Mouse (Mus musculus) MEL (cell line): ENCODE measurements at regions not wholly inside any gene's neighbourhood (a gene's known extent, or its start where the extent isn't known, plus 50 kb on each side); places are given as distances from the start of the nearest gene placed in this dataset.

Source experiments
- DNase-seq: peaks from one replicate; pipeline ENCODE4 v3.0.0; 2011; ENCODE audit warnings: low read depth, low spot score
- H3K27ac ChIP-seq: 2 replicates; pipeline ENCODE4 v1.5.1; 2012; ENCODE audit warnings: low read depth, mild to moderate bottlenecking, control low read depth, low read length, moderate library complexity; ENCODE audit not compliant: control insufficient read depth
- H3K27me3 ChIP-seq, 2 experiments: fragments of 150-350 bp in 1 of 2; sonication (generic) in 1 of 2; 2 replicates each; pipeline ENCODE4 v1.6.1; 2012; ENCODE audit warnings: low read length in 2 of 2, mild to moderate bottlenecking in 2 of 2, improper control_type of control experiment in 1 of 2, moderate library complexity in 1 of 2; ENCODE audit not compliant: insufficient read depth in 2 of 2, control insufficient read depth in 1 of 2
- H3K36me3 ChIP-seq, 2 experiments: 2 replicates each; pipeline ENCODE4 v1.6.1; 2012 to 2014; ENCODE audit warnings: low read length in 2 of 2, improper control_type of control experiment in 1 of 2, inconsistent platforms in 1 of 2, mild to moderate bottlenecking in 1 of 2; ENCODE audit not compliant: insufficient read depth in 2 of 2, control insufficient read depth in 1 of 2
- H3K4me1 ChIP-seq, 2 experiments: fragments of 150-350 bp in 1 of 2; sonication (generic) in 1 of 2; 2 replicates each; pipeline ENCODE4 v1.6.1; 2012; ENCODE audit warnings: low read length in 2 of 2, improper control_type of control experiment in 1 of 2, mild to moderate bottlenecking in 1 of 2; ENCODE audit not compliant: insufficient read depth in 2 of 2, control insufficient read depth in 1 of 2
- H3K4me3 ChIP-seq, 2 experiments: fragments of 150-350 bp in 1 of 2; sonication (generic) in 1 of 2; 2 replicates each; pipeline ENCODE4 v1.5.1; 2012; ENCODE audit warnings: low read depth in 2 of 2, low read length in 2 of 2, mild to moderate bottlenecking in 2 of 2, moderate library complexity in 2 of 2, control low read depth in 1 of 2, improper control_type of control experiment in 1 of 2; ENCODE audit not compliant: control insufficient read depth in 1 of 2, insufficient read depth in 1 of 2
- H3K79me2 ChIP-seq: 2 replicates; pipeline ENCODE4 v1.6.1; 2012; ENCODE audit warnings: mild to moderate bottlenecking, low read length, moderate library complexity; ENCODE audit not compliant: control insufficient read depth, poor library complexity, insufficient read depth
- H3K9ac ChIP-seq: 2 replicates; pipeline ENCODE4 v1.6.1; 2012; ENCODE audit warnings: low read depth, mild to moderate bottlenecking, control low read depth, low read length, moderate library complexity; ENCODE audit not compliant: control insufficient read depth, poor library complexity, severe bottlenecking
- H3K9me3 ChIP-seq: fragments of 150-350 bp; sonication (generic); replicated peaks from 2 replicates; pipeline ENCODE4 v1.6.1; 2012; ENCODE audit warnings: mild to moderate bottlenecking, low read length, improper control_type of control experiment, moderate library complexity; ENCODE audit not compliant: insufficient read depth
- CHD2 ChIP-seq: IDR thresholded peaks from 2 replicates; pipeline ENCODE4 v1.6.1; 2011; ENCODE audit warnings: low read length, improper control_type of control experiment
- CTCF ChIP-seq, 3 experiments: IDR thresholded peaks in 2 of 3; conservative IDR thresholded peaks in 1 of 3; 2 replicates each; pipeline ENCODE4 v1.5.1; 2011 to 2012; ENCODE audit warnings: low read length in 3 of 3, low read depth in 2 of 3, mild to moderate bottlenecking in 2 of 3, improper control_type of control experiment in 1 of 3, inconsistent platforms in 1 of 3, mixed read lengths in 1 of 3, moderate library complexity in 1 of 3; ENCODE audit not compliant: control insufficient read depth in 1 of 3, insufficient read depth in 1 of 3, poor library complexity in 1 of 3, severe bottlenecking in 1 of 3
- EP300 ChIP-seq, 2 experiments: IDR thresholded peaks; 2 replicates each; pipeline ENCODE4 v1.6.1; 2011; ENCODE audit warnings: improper control_type of control experiment in 2 of 2, low read length in 2 of 2, low read depth in 1 of 2, mild to moderate bottlenecking in 1 of 2
- HCFC1 ChIP-seq: IDR thresholded peaks from 2 replicates; pipeline ENCODE4 v1.6.1; 2012; ENCODE audit warnings: low read depth, mild to moderate bottlenecking, inconsistent platforms, low read length, improper control_type of control experiment, moderate library complexity
- JUND ChIP-seq: IDR thresholded peaks from 2 replicates; pipeline ENCODE4 v1.6.1; 2011; ENCODE audit warnings: low read depth, mild to moderate bottlenecking, improper control_type of control experiment, low read length
- KAT2A ChIP-seq: conservative IDR thresholded peaks from 2 replicates; pipeline ENCODE4 v1.6.1; 2012; ENCODE audit warnings: low read depth, low read length, improper control_type of control experiment, inconsistent platforms
- MAZ ChIP-seq: IDR thresholded peaks from 2 replicates; pipeline ENCODE4 v1.6.1; 2012; ENCODE audit warnings: low read depth, mild to moderate bottlenecking, inconsistent platforms, low read length, improper control_type of control experiment
- MYB ChIP-seq: IDR thresholded peaks from 2 replicates; pipeline ENCODE4 v1.6.1; 2011; ENCODE audit warnings: mild to moderate bottlenecking, low read depth, low read length, improper control_type of control experiment
- NRF1 ChIP-seq: IDR thresholded peaks from 2 replicates; pipeline ENCODE4 v1.6.1; 2014; ENCODE audit warnings: low read depth, mild to moderate bottlenecking, inconsistent platforms, low read length, improper control_type of control experiment, moderate library complexity; ENCODE audit not compliant: poor library complexity, insufficient read depth, severe bottlenecking
- POLR2AphosphoS2 ChIP-seq: IDR thresholded peaks from 2 replicates; pipeline ENCODE4 v1.6.1; 2011; ENCODE audit warnings: low read length, improper control_type of control experiment
- POLR2AphosphoS5 ChIP-seq: IDR thresholded peaks from 2 replicates; pipeline ENCODE4 v1.6.1; 2012; ENCODE audit warnings: low read depth, borderline replicate concordance, mild to moderate bottlenecking, inconsistent platforms, low read length, moderate library complexity, mixed read lengths
- SIN3A ChIP-seq: IDR thresholded peaks from 2 replicates; pipeline ENCODE4 v1.6.1; 2012; ENCODE audit warnings: low read length, improper control_type of control experiment, inconsistent platforms
- SMC3 ChIP-seq: IDR thresholded peaks from 2 replicates; pipeline ENCODE4 v1.6.1; 2011; ENCODE audit warnings: low read depth, low read length, improper control_type of control experiment
- TBP ChIP-seq: IDR thresholded peaks from 2 replicates; pipeline ENCODE4 v1.8.0; 2011; ENCODE audit warnings: low read depth, low read length, improper control_type of control experiment
- TCF12 ChIP-seq: IDR thresholded peaks from 2 replicates; pipeline ENCODE4 v1.6.1; 2014; ENCODE audit warnings: low read depth, mild to moderate bottlenecking, inconsistent platforms, low read length, improper control_type of control experiment, moderate library complexity
- USF1 ChIP-seq: IDR thresholded peaks from 2 replicates; pipeline ENCODE4 v1.6.1; 2014; ENCODE audit warnings: low read depth, mild to moderate bottlenecking, inconsistent platforms, low read length, improper control_type of control experiment, moderate library complexity

DNA sequence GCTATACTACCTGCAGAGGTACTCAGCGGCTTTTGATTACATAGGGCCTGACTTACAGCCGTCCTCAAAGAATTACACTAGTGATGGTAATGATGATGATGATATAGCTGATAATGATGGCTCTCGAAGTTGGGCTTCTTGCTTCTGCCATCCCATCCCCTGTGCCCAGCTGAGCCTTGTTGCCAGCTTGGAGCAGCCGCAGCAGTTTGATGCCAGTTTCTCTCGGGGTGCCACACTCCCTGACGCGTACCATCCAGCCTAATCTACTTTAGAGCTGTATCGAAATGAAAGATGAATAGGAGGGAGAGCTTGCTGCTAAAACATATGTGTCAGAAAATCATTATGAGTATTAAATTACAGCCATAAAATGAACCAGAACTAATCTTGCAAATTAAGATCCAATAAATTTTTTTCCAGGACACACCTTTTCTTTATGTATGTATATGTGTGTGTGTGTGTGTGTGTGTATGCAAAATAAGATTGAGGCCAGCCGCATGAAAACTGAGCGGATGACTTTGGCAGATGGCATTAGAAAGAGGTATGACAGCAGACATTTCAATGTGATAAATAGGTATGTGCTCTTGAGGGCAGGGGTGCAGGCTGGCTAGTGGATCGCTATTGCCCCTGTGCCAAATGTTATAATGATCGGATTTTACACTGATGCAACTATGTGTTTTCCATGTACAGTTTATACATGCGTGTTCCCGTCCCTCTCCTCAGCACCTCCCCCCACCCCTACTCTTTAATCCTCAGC is 443.3 kb downstream of the Cd83 start:
- Histone ChIP-seq H3K9me3 (no peaks in the 10 kb centered on the region), H3K27ac (no peak overlapping the region), H3K4me3 (no peak overlapping the region), H3K36me3 (no peaks in the 10 kb centered on the region), H3K79me2 (no peaks in the 10 kb centered on the region), H3K4me1 (no peaks in the 10 kb centered on the region), H3K9ac (no peak overlapping the region), H3K27me3 (no peaks in the 10 kb centered on the region)
- DNase-seq = no peak
- TF ChIP-seq SIN3A (no peak), MYB (no peak), TCF12 (no peak), USF1 (no peak), HCFC1 (no peak), CHD2 (no peak), MAZ (no peak)

DNA sequence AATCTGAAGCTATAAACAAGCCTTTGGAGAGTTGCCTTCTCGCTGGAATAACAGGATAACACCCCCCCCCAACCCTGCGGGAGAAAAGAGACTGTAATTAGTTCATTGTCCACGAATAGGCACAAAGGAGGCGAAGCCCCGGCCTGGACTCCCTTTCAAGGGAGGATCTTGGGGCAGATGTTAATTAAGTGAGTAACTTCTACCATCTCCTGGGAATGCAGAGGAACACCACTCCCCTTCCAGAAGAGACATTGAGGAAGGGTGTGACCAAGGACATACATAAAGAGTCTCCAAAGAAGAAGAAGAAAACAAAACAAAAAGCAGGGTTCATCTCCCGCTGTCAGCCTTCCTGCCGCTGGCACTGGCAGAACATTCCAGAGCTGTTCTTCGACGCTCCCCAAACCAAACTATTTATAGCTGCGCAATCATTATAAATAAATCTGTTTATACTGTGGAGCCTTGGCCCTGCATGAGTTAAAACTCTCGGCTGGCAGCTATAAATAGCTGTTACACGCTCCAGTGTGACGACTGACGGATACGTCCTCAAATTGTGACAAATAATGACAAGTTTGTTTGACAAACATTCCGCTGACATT is 444.1 kb downstream of the Cd83 start:
- H3K79me2 ChIP-seq = no peaks in the 10 kb centered on the region
- H3K9ac ChIP-seq = no peak overlapping the region
- no peaks in the 10 kb centered on the region for H3K36me3 ChIP-seq
- DNase-seq = no peak
- no peak overlapping the region for H3K4me3 ChIP-seq
- no peaks in the 10 kb centered on the region for H3K4me1 ChIP-seq
- no peaks in the 10 kb centered on the region for H3K27me3 ChIP-seq
- no peaks in the 10 kb centered on the region for H3K9me3 ChIP-seq
- no peak overlapping the region for H3K27ac ChIP-seq
- no peak for TF ChIP-seq SIN3A
- TF ChIP-seq POLR2AphosphoS2 = no peak
- no peak for TF ChIP-seq POLR2AphosphoS5
- no peak for TF ChIP-seq KAT2A
- TF ChIP-seq TCF12 = no peak
- TF ChIP-seq TBP = no peak

DNA sequence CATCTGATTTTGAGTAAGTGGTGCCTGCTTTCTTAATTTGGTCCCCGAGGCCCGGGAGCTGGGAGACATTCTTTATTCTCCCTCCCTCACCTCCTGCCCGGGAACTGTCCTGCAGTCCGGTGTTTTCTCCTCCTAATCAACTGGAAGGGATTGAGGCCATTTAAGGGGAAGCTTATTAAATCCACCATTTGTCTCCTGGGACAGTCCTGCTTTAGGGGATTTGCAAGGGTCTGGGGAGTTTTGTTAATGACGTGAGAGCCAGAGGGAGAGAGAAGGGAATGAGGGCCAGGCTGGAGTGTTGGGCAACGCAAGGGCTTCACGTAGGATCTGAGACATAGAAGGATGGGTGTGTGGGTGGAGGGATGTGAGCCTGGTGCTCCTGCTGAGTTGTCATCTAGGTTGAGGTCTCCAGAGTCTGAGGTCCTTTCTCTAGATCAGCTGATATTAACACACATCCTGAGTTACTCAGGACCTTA is 444.6 kb downstream of the Cd83 start:
- Histone ChIP-seq H3K27me3 (no peaks in the 10 kb centered on the region), H3K79me2 (no peaks in the 10 kb centered on the region), H3K4me3 (no peak overlapping the region), H3K9ac (no peak overlapping the region), H3K27ac (no peak overlapping the region), H3K9me3 (no peaks in the 10 kb centered on the region)
- no peak for TF ChIP-seq CTCF (IDR thresholded peaks at IDR 0.05 in 2 of 3, conservative IDR thresholded peaks at IDR 0.05 in 1 of 3; ENCODE audit: control insufficient read depth in 1 of 3, insufficient read depth in 1 of 3, low read depth in 2 of 3, low read length in 3 of 3, poor library complexity in 1 of 3, severe bottlenecking in 1 of 3)
- TF ChIP-seq EP300 (IDR thresholded peaks at IDR 0.05; ENCODE audit: low read depth in 1 of 2, low read length in 2 of 2) = no peak
- TF ChIP-seq SIN3A = no peak
- no peak for TF ChIP-seq NRF1
- no peak for TF ChIP-seq SMC3
- TF ChIP-seq JUND = no peak
- no peak for TF ChIP-seq TCF12
- TF ChIP-seq HCFC1 = no peak
- TF ChIP-seq, all 39 proteins: peak for 0
- H3K36me3 ChIP-seq = no peaks in the 10 kb centered on the region
- no peak for DNase-seq
- no peaks in the 10 kb centered on the region for H3K4me1 ChIP-seq
